Mouse (Mus musculus) neural tube, embryonic 12.5 days (tissue): ENCODE results near the gene Hif3a. TPM values are rescaled to one million over a fixed set of nuclear protein-coding genes. Genes with fewer than 3 reads are reported as not detected.

ENCODE experiments used
- ATAC-seq: fragments of 200-750 bp; cut with Nextera tagmentation; 2 replicates; pipeline ENCODE4 v1.8.0; 2017; ENCODE audit warnings: low read depth, mild to moderate bottlenecking, moderate TSS enrichment, moderate library complexity; ENCODE audit not compliant: low FRiP score
- H3K27ac ChIP-seq: fragments of 300-500 bp; sonication (generic); 2 replicates; pipeline ENCODE4 v1.5.1; 2016
- H3K27me3 ChIP-seq: fragments of 300-500 bp; sonication (generic); replicated peaks from 2 replicates; pipeline ENCODE4 v1.6.1; 2016; ENCODE audit warnings: mild to moderate bottlenecking
- H3K36me3 ChIP-seq: fragments of 300-500 bp; sonication (generic); 2 replicates; pipeline ENCODE4 v1.6.1; 2016; ENCODE audit warnings: mild to moderate bottlenecking
- H3K4me1 ChIP-seq: fragments of 300-500 bp; sonication (generic); 2 replicates; pipeline ENCODE4 v1.6.1; 2016
- H3K4me2 ChIP-seq: fragments of 300-500 bp; sonication (generic); replicated peaks from 2 replicates; pipeline ENCODE4 v1.6.1; 2016; ENCODE audit warnings: mild to moderate bottlenecking
- H3K4me3 ChIP-seq: fragments of 300-500 bp; sonication (generic); 2 replicates; pipeline ENCODE4 v1.5.1; 2016
- H3K9ac ChIP-seq: fragments of 300-500 bp; sonication (generic); 2 replicates; pipeline ENCODE4 v1.6.1; 2016; ENCODE audit warnings: mild to moderate bottlenecking
- H3K9me3 ChIP-seq: fragments of 300-500 bp; sonication (generic); 2 replicates; pipeline ENCODE4 v1.6.1; 2016; ENCODE audit warnings: mild to moderate bottlenecking
- WGBS: fragments of 180-500 bp; shearing (Covaris S2); methylation state at CpG from one replicate; pipeline ENCODE4 v1.1.7; 2016; 5-methylcytosine and 5-hydroxymethylcytosine counted together
- polyA plus RNA-seq: library from polyadenylated mRNA; unstranded; fragments of >200 nt; fragmentation: Nextera tagmentation; extraction: Ambion mirVana; gene quantifications from 2 replicates; pipeline ENCODE4 v1.2.1, GENCODE M21; 2016

Gene Hif3a
- polyA plus RNA-seq, 1 experiment from 2014 or later, result 5.2 TPM

GRCm38 (mm10) chr7:17015381-17015780, 46.8 kb downstream of the Hif3a start:
- Histone ChIP-seq H3K27me3 (no peaks in the 10 kb centered on the region), H3K36me3 (peaks cover 90% of the 10 kb centered on the region), H3K4me3 (no peak overlapping the region), H3K9me3 (no peaks in the 10 kb centered on the region), H3K4me2 (no peak overlapping the region), H3K4me1 (no peaks in the 10 kb centered on the region), H3K27ac (no peak overlapping the region), H3K9ac (no peak overlapping the region)
- 87% methylated on average over 6 of the region's 6 CpGs for WGBS
- no peak for ATAC-seq

- no peak overlapping the region for H3K9ac ChIP-seq
- H3K36me3 ChIP-seq, result peaks cover 100% of the 10 kb centered on the region
- H3K27me3 ChIP-seq, result no peaks in the 10 kb centered on the region
- H3K9me3 ChIP-seq, result no peaks in the 10 kb centered on the region
- H3K4me3 ChIP-seq, result no peak overlapping the region
- no peak overlapping the region for H3K4me2 ChIP-seq
- no peaks in the 10 kb centered on the region for H3K4me1 ChIP-seq
- H3K27ac ChIP-seq, result no peak overlapping the region
- no peak for ATAC-seq
- WGBS, result 93% methylated on average over 7 of the region's 7 CpGs
These were observed 50.2 kb downstream of the Hif3a start for GRCm38 (mm10) chr7:17011909-17012590.

- no peaks in the 10 kb centered on the region for H3K27me3 ChIP-seq
- 94% methylated on average over 5 of the region's 5 CpGs for WGBS
These were observed 52.2 kb downstream of the Hif3a start for GRCm38 (mm10) chr7:17010010-17010347.

GRCm38 (mm10) chr7:17009326-17010009, 52.8 kb downstream of the Hif3a start:
- WGBS, result 94% methylated on average over 16 of the region's 16 CpGs

More at GRCm38 (mm10) chr7:17010010-17010347, 52.2 kb downstream of the Hif3a start:
- no peak overlapping the region for H3K27ac ChIP-seq
- H3K4me1 ChIP-seq, result no peaks in the 10 kb centered on the region
- peaks cover 100% of the 10 kb centered on the region for H3K36me3 ChIP-seq
- no peak overlapping the region for H3K4me2 ChIP-seq
- H3K4me3 ChIP-seq, result no peak overlapping the region
- H3K9ac ChIP-seq, result no peak overlapping the region
- no peaks in the 10 kb centered on the region for H3K9me3 ChIP-seq
- no peak for ATAC-seq

GRCm38 (mm10) chr7:17007300-17007699, 54.9 kb downstream of the Hif3a start:
- Histone ChIP-seq H3K36me3 (peaks cover 90% of the 10 kb centered on the region), H3K9me3 (no peaks in the 10 kb centered on the region), H3K27ac (no peak overlapping the region), H3K4me3 (no peak overlapping the region), H3K4me2 (no peak overlapping the region), H3K4me1 (no peaks in the 10 kb centered on the region), H3K9ac (no peak overlapping the region), H3K27me3 (no peaks in the 10 kb centered on the region)
- ATAC-seq, result no peak
- WGBS, result 84% methylated on average over 4 of the region's 4 CpGs

More at GRCm38 (mm10) chr7:17009326-17010009, 52.8 kb downstream of the Hif3a start:
- no peak overlapping the region for H3K4me3 ChIP-seq
- H3K27me3 ChIP-seq, result no peaks in the 10 kb centered on the region
- peaks cover 100% of the 10 kb centered on the region for H3K36me3 ChIP-seq
- H3K9me3 ChIP-seq, result no peaks in the 10 kb centered on the region
- H3K4me2 ChIP-seq, result no peak overlapping the region
- no peak overlapping the region for H3K27ac ChIP-seq
- no peak for ATAC-seq
- H3K9ac ChIP-seq, result no peak overlapping the region
- no peaks in the 10 kb centered on the region for H3K4me1 ChIP-seq

GRCm38 (mm10) chr7:17004716-17005115, 57.5 kb downstream of the Hif3a start:
- no peaks in the 10 kb centered on the region for H3K27me3 ChIP-seq
- H3K9ac ChIP-seq, result no peak overlapping the region
- WGBS, result 86% methylated on average over 7 of the region's 7 CpGs
- no peaks in the 10 kb centered on the region for H3K9me3 ChIP-seq
- no peak overlapping the region for H3K4me3 ChIP-seq
- H3K4me1 ChIP-seq, result no peaks in the 10 kb centered on the region
- no peak overlapping the region for H3K4me2 ChIP-seq
- no peak for ATAC-seq
- H3K36me3 ChIP-seq, result peaks cover 64% of the 10 kb centered on the region
- H3K27ac ChIP-seq, result no peak overlapping the region

GRCm38 (mm10) chr7:17003230-17003960, 58.8 kb downstream of the Hif3a start:
- 87% methylated on average over 7 of the region's 7 CpGs for WGBS
- no peak for ATAC-seq

GRCm38 (mm10) chr7:17002375-17003195, 59.6 kb downstream of the Hif3a start:
- Histone ChIP-seq H3K4me3 (no peak overlapping the region), H3K9me3 (no peaks in the 10 kb centered on the region), H3K36me3 (peaks cover 46% of the 10 kb centered on the region), H3K27me3 (no peaks in the 10 kb centered on the region), H3K4me2 (no peak overlapping the region), H3K4me1 (no peaks in the 10 kb centered on the region), H3K27ac (no peak overlapping the region), H3K9ac (no peak overlapping the region)
- peak; percentile 60 for ATAC-seq
- WGBS, result 16% methylated on average over 7 of the region's 7 CpGs

More at GRCm38 (mm10) chr7:17003230-17003960, 58.8 kb downstream of the Hif3a start:
- Histone ChIP-seq H3K4me2 (no peak overlapping the region), H3K4me1 (no peaks in the 10 kb centered on the region), H3K27ac (no peak overlapping the region), H3K9ac (no peak overlapping the region), H3K27me3 (no peaks in the 10 kb centered on the region), H3K9me3 (no peaks in the 10 kb centered on the region), H3K4me3 (no peak overlapping the region), H3K36me3 (peaks cover 51% of the 10 kb centered on the region)

- 26% methylated on average over 4 of the region's 4 CpGs for WGBS
- no peak for ATAC-seq
- peaks cover 7% of the 10 kb centered on the region; the same call in 1 of the 2 replicates for H3K4me1 ChIP-seq
- H3K4me2 ChIP-seq, result no peak overlapping the region
- no peak overlapping the region for H3K27ac ChIP-seq
- 0 out of 2 replicates have a peak, but pooled peaks cover 3% of the 10 kb centered on the region for H3K27me3 ChIP-seq
- H3K36me3 ChIP-seq, result peaks cover 18% of the 10 kb centered on the region
- H3K9ac ChIP-seq, result no peak overlapping the region
- no peaks in the 10 kb centered on the region for H3K9me3 ChIP-seq
- no peak overlapping the region for H3K4me3 ChIP-seq
These were observed 62.6 kb downstream of the Hif3a start for GRCm38 (mm10) chr7:16999650-17000049.

GRCm38 (mm10) chr7:16999233-16999632, 63.0 kb downstream of the Hif3a start:
- no peak overlapping the region for H3K9ac ChIP-seq
- H3K4me3 ChIP-seq, result no peak overlapping the region
- ATAC-seq, result no peak
- 76% methylated on average over 4 of the region's 4 CpGs for WGBS
- H3K4me1 ChIP-seq, result peaks cover 7% of the 10 kb centered on the region; the same call in 1 of the 2 replicates
- no peak overlapping the region for H3K4me2 ChIP-seq
- 0 out of 2 replicates have a peak, but pooled peaks cover 3% of the 10 kb centered on the region for H3K27me3 ChIP-seq
- no peaks in the 10 kb centered on the region for H3K9me3 ChIP-seq
- H3K36me3 ChIP-seq, result peaks cover 14% of the 10 kb centered on the region
- H3K27ac ChIP-seq, result no peak overlapping the region

- Histone ChIP-seq H3K4me1 (peaks cover 34% of the 10 kb centered on the region), H3K27ac (no peak overlapping the region), H3K4me2 (peak overlapping the region; percentile 57), H3K4me3 (peak overlapping the region; percentile 39; the same call in 1 of the 2 replicates), H3K9me3 (no peaks in the 10 kb centered on the region), H3K36me3 (0 out of 2 replicates have a peak, but pooled peaks cover 5% of the 10 kb centered on the region), H3K27me3 (0 out of 2 replicates have a peak, but pooled peaks cover 3% of the 10 kb centered on the region), H3K9ac (no peak overlapping the region)
- WGBS, result 90% methylated on average over 4 of the region's 4 CpGs
- no peak for ATAC-seq
These were observed 66.9 kb downstream of the Hif3a start for GRCm38 (mm10) chr7:16995345-16995744.
